Mouse (Mus musculus): Measurements from ENCODE around the gene Scd1. TPM values are rescaled to one million over a fixed set of nuclear protein-coding genes. Genes with fewer than 3 reads are reported as not detected.
"Not testable (repeated sequence)": the region's sequence is repeated elsewhere in the genome, so short reads cannot be mapped to it uniquely, and the experiment has no call there.

Scd1 gene
- polyA plus RNA-seq, 1 experiment from 2014 or later, result 18.8 TPM

DNA sequence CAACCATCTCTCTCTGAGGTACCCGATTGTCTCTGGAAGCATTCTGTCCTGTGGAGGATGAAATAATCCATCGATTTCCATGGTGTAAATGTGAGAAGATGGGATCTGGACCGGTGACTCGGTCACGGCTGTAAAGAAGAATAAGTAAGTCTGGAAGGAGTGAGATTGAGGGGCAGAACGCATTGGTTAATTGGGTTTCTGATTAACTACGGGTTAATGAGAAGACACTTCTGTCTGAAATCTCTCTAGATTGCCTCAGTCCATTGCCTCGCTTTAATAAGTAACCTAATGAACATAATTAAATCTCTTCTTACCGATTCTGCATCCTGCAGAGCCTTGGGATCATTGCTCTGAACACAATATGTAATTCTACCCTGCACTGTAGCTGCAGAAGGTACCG, 40.6 kb downstream of the Scd1 start:
- not testable (repeated sequence) for H3K36me3 ChIP-seq (ENCODE audit: control insufficient read depth, insufficient read depth, low read length); H3K4me2 ChIP-seq (ENCODE audit: low read depth, low read length, severe bottlenecking); H3K4me1 ChIP-seq (replicated peaks; ENCODE audit: control insufficient read depth, insufficient read depth, low read length); H3K9me3 ChIP-seq (ENCODE audit: control insufficient read depth, low read length); H3K4me3 ChIP-seq (ENCODE audit: low read depth, low read length); H3K27ac ChIP-seq (ENCODE audit: low read depth, low read length); DNase-seq (ENCODE audit: low spot score); ATAC-seq (replicated peaks; ENCODE audit: low FRiP score); H3K9ac ChIP-seq (ENCODE audit: low read length); H3K27me3 ChIP-seq (ENCODE audit: control insufficient read depth, insufficient read depth, low read length)
- WGBS, result 79% methylated on average over 10 of the region's 10 CpGs

DNA sequence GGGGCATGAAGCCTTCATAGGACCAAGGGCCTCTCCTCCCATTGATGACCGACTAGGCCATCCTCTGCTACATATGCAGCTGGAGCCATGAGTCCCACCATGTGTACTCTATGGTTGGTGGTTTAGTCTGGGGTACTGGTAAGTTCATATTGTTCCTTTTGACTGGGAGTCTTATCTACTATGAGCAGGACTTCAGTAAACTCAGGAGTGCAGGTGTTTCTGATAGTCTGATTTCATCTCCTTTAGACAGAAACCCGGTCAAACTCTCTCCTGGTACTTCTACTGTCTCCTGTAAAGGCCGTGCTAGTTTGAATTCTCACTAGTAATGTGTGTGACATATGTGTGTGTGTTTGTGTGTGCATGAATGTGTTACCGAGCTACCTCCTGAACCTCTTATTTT, 41.9 kb downstream of the Scd1 start:
- H3K27me3 ChIP-seq (ENCODE audit: control insufficient read depth, insufficient read depth, low read length), result no peaks in the 10 kb centered on the region
- no peak overlapping the region for H3K9ac ChIP-seq (ENCODE audit: low read length)
- no peak overlapping the region for H3K4me3 ChIP-seq (ENCODE audit: low read depth, low read length)
- ATAC-seq (replicated peaks; ENCODE audit: low FRiP score) (no peak), DNase-seq (ENCODE audit: low spot score) (no peak)
- H3K9me3 ChIP-seq (ENCODE audit: control insufficient read depth, low read length), result no peaks in the 10 kb centered on the region
- no peak overlapping the region for H3K4me2 ChIP-seq (ENCODE audit: low read depth, low read length, severe bottlenecking)
- no peaks in the 10 kb centered on the region for H3K36me3 ChIP-seq (ENCODE audit: control insufficient read depth, insufficient read depth, low read length)
- no peaks in the 10 kb centered on the region for H3K4me1 ChIP-seq (replicated peaks; ENCODE audit: control insufficient read depth, insufficient read depth, low read length)
- no peak overlapping the region for H3K27ac ChIP-seq (ENCODE audit: low read depth, low read length)
- 87% methylated on average over 4 of the region's 4 CpGs for WGBS

DNA sequence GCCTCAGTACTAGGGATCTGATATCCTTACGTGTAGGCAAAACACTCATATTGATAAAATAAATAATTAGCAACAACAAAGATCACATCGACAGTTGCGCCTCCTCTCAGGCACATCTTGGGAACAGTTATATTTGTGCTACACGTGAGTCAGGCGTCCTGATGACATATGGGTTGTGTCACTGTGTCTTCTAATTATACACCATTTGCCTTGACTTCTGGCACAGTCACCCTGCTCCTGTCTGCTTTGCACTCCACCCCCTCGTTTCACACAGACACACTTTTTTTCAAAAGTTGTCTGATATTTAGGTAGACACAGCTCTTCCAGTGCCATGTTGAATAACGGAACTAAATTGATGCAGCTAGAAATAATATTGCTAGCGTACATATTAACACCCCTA, 43.6 kb downstream of the Scd1 start:
- no peaks in the 10 kb centered on the region for H3K36me3 ChIP-seq (ENCODE audit: control insufficient read depth, insufficient read depth, low read length)
- DNase-seq (ENCODE audit: low spot score), result no peak
- H3K27me3 ChIP-seq (ENCODE audit: control insufficient read depth, insufficient read depth, low read length), result no peaks in the 10 kb centered on the region
- no peak overlapping the region for H3K4me2 ChIP-seq (ENCODE audit: low read depth, low read length, severe bottlenecking)
- H3K9ac ChIP-seq (ENCODE audit: low read length), result no peak overlapping the region
- no peak overlapping the region for H3K4me3 ChIP-seq (ENCODE audit: low read depth, low read length)
- ATAC-seq (replicated peaks; ENCODE audit: low FRiP score), result no peak
- no peaks in the 10 kb centered on the region for H3K9me3 ChIP-seq (ENCODE audit: control insufficient read depth, low read length)
- H3K4me1 ChIP-seq (replicated peaks; ENCODE audit: control insufficient read depth, insufficient read depth, low read length), result no peaks in the 10 kb centered on the region
- 90% methylated on average over 8 of the region's 8 CpGs for WGBS
- no peak overlapping the region for H3K27ac ChIP-seq (ENCODE audit: low read depth, low read length)

DNA sequence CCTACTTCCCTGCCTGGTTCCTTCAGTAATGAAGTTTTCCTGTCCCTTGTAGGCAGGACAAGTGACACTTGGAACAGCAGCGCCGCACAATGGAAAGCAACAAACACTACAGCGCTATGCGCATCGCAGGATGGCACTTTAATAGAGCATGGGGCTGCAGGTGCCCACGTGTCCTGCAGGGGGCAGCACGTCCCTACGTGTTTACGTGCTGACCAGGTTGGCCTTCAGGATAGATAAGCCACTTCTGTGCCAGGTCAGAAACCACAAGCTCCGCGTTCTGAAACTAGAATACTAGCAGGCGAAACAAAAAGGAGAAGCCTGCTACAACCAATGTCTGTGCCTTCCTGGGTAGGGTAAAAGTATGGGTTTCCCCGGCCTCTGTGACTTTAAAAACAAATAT, 44.1 kb downstream of the Scd1 start:
- DNase-seq (ENCODE audit: low spot score), result peak; percentile 88
- 23% methylated on average over 13 of the region's 13 CpGs for WGBS

DNA sequence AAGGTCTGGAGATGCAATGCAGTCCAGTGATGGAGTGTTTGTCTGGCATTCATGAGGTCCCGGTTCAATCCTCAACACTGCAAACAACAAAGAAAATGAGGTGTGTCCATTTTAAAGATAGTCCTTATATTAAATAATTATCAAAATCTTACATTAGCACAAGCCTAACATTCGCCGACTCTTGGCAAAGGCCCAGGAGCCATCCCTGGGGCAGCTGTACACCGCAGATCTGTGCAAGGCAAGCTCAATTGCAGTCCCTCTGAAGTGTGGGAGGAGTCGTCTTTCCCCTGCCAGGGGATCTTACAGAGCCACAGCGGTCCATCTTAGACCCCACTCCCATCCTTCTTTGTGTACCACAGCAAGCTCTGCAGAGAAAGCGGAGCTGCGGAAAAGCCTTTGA, 49.0 kb downstream of the Scd1 start:
- no peak for DNase-seq (ENCODE audit: low spot score)
- 63% methylated on average over 8 of the region's 8 CpGs for WGBS
- H3K36me3 ChIP-seq (ENCODE audit: control insufficient read depth, insufficient read depth, low read length), result no peaks in the 10 kb centered on the region
- H3K4me1 ChIP-seq (replicated peaks; ENCODE audit: control insufficient read depth, insufficient read depth, low read length), result no peaks in the 10 kb centered on the region
- no peaks in the 10 kb centered on the region for H3K27me3 ChIP-seq (ENCODE audit: control insufficient read depth, insufficient read depth, low read length)
- H3K27ac ChIP-seq (ENCODE audit: low read depth, low read length), result no peak overlapping the region
- no peak overlapping the region for H3K4me2 ChIP-seq (ENCODE audit: low read depth, low read length, severe bottlenecking)
- ATAC-seq (replicated peaks; ENCODE audit: low FRiP score), result no peak
- no peak overlapping the region for H3K4me3 ChIP-seq (ENCODE audit: low read depth, low read length)
- no peak overlapping the region for H3K9ac ChIP-seq (ENCODE audit: low read length)
- H3K9me3 ChIP-seq (ENCODE audit: control insufficient read depth, low read length), result no peaks in the 10 kb centered on the region

More for the DNA sequence above, 44.1 kb downstream of the Scd1 start:
- Histone ChIP-seq H3K27ac (ENCODE audit: low read depth, low read length) (no peak overlapping the region), H3K4me2 (ENCODE audit: low read depth, low read length, severe bottlenecking) (no peak overlapping the region), H3K4me1 (replicated peaks; ENCODE audit: control insufficient read depth, insufficient read depth, low read length) (no peaks in the 10 kb centered on the region), H3K4me3 (ENCODE audit: low read depth, low read length) (no peak overlapping the region), H3K36me3 (ENCODE audit: control insufficient read depth, insufficient read depth, low read length) (no peaks in the 10 kb centered on the region), H3K9me3 (ENCODE audit: control insufficient read depth, low read length) (no peaks in the 10 kb centered on the region), H3K9ac (ENCODE audit: low read length) (no peak overlapping the region), H3K27me3 (ENCODE audit: control insufficient read depth, insufficient read depth, low read length) (no peaks in the 10 kb centered on the region)
- ATAC-seq (replicated peaks; ENCODE audit: low FRiP score), result no peak

DNA sequence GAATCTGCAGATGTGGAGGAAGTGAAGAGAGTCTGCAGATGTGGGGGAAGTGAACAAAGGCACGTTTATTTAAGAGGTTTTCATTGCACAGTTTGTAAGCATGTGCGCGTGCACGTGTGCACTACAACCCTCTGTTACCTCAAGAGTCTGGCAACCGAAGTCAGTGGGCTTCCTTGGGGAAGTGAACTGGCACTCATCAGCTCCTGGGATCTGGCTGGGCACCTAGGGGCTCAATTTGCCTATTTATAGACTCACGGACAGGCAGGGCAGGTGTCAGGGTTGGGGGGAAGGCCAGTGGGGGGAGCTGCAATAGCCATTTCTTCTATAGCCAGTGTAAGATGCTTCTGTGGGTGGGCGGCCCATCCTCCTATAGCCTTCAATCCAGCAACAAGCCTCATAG, 55.9 kb downstream of the Scd1 start:
- Histone ChIP-seq H3K27ac (ENCODE audit: low read depth, low read length) (no peak overlapping the region), H3K4me2 (ENCODE audit: low read depth, low read length, severe bottlenecking) (no peak overlapping the region), H3K9me3 (ENCODE audit: control insufficient read depth, low read length) (no peaks in the 10 kb centered on the region), H3K4me3 (ENCODE audit: low read depth, low read length) (no peak overlapping the region), H3K9ac (ENCODE audit: low read length) (no peak overlapping the region), H3K36me3 (ENCODE audit: control insufficient read depth, insufficient read depth, low read length) (no peaks in the 10 kb centered on the region), H3K4me1 (replicated peaks; ENCODE audit: control insufficient read depth, insufficient read depth, low read length) (no peaks in the 10 kb centered on the region), H3K27me3 (ENCODE audit: control insufficient read depth, insufficient read depth, low read length) (no peaks in the 10 kb centered on the region)
- ATAC-seq (replicated peaks; ENCODE audit: low FRiP score) (no peak), DNase-seq (ENCODE audit: low spot score) (no peak)
- WGBS, result 80% methylated on average over 7 of the region's 7 CpGs

DNA sequence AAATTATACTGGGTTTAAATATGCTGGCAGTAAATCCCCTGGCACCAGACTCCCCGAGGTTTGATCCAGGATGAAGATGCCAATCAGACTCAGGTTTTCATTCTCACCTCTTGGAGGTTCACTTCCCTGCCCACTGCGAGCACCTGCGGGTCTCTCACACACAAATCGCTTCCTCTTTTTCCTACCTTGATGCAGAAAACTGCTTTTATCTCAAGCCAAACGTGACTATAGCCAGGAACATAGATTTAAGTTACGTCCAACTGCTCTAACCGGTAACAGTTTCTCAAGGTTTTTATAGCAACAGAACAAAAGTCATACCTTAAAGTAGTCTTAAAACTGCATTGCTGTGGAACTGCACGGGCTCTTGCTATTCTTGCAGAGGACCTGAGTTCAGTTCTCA, 58.0 kb downstream of the Scd1 start:
- Histone ChIP-seq H3K4me2 (ENCODE audit: low read depth, low read length, severe bottlenecking) (no peak overlapping the region), H3K4me3 (ENCODE audit: low read depth, low read length) (no peak overlapping the region), H3K9me3 (ENCODE audit: control insufficient read depth, low read length) (no peaks in the 10 kb centered on the region), H3K27me3 (ENCODE audit: control insufficient read depth, insufficient read depth, low read length) (no peaks in the 10 kb centered on the region), H3K36me3 (ENCODE audit: control insufficient read depth, insufficient read depth, low read length) (no peaks in the 10 kb centered on the region), H3K4me1 (replicated peaks; ENCODE audit: control insufficient read depth, insufficient read depth, low read length) (no peaks in the 10 kb centered on the region), H3K9ac (ENCODE audit: low read length) (no peak overlapping the region), H3K27ac (ENCODE audit: low read depth, low read length) (no peak overlapping the region)
- DNase-seq (ENCODE audit: low spot score) (no peak), ATAC-seq (replicated peaks; ENCODE audit: low FRiP score) (no peak)
- WGBS, result 90% methylated on average over 8 of the region's 8 CpGs

Other genes with a start within 250 kb of the Scd1 start
- 0.25 and 0.39 TPM in 2 replicates for gene Pkd2l1, start 215.4 kb downstream of the Scd1 start, polyA plus RNA-seq (2014; fragmentation: Nextera tagmentation; extraction: Ambion mirVana)
- 0.49 TPM in 1 of 2 replicates, not detected in the other for gene Scd3, start 204.6 kb downstream of the Scd1 start, polyA plus RNA-seq (2014; fragmentation: Nextera tagmentation; extraction: Ambion mirVana)
- 433 and 466 TPM in 2 replicates for gene Scd2, start 114.2 kb downstream of the Scd1 start, polyA plus RNA-seq (2014; fragmentation: Nextera tagmentation; extraction: Ambion mirVana)
- not detected in 2 replicates for gene Scd4, start 74.8 kb downstream of the Scd1 start, polyA plus RNA-seq (2014; fragmentation: Nextera tagmentation; extraction: Ambion mirVana)
- 60.2 and 63.5 TPM in 2 replicates for gene Wnt8b, start 85.6 kb upstream of the Scd1 start, polyA plus RNA-seq (2014; fragmentation: Nextera tagmentation; extraction: Ambion mirVana)
- 0.81 and 0.84 TPM in 2 replicates for gene Sec31b, start 138.0 kb upstream of the Scd1 start, polyA plus RNA-seq (2014; fragmentation: Nextera tagmentation; extraction: Ambion mirVana)
- gene Gm20538, start 145.0 kb upstream of the Scd1 start, polyA plus RNA-seq (2014; fragmentation: Nextera tagmentation; extraction: Ambion mirVana), result not detected in 2 replicates
- 424 and 454 TPM in 2 replicates for gene Ndufb8, start 147.6 kb upstream of the Scd1 start, polyA plus RNA-seq (2014; fragmentation: Nextera tagmentation; extraction: Ambion mirVana)
- gene Hif1an, start 155.0 kb upstream of the Scd1 start, polyA plus RNA-seq (2014; fragmentation: Nextera tagmentation; extraction: Ambion mirVana), result 33.0 and 33.3 TPM in 2 replicates